Mouse (Mus musculus): ENCODE measurements around the gene Bmp6. TPM values are rescaled to one million over a fixed set of nuclear protein-coding genes. Genes with fewer than 3 reads are reported as not detected.

Gene Bmp6
- polyA plus RNA-seq, 1 experiment from 2014 or later, result 1.4 TPM

DNA sequence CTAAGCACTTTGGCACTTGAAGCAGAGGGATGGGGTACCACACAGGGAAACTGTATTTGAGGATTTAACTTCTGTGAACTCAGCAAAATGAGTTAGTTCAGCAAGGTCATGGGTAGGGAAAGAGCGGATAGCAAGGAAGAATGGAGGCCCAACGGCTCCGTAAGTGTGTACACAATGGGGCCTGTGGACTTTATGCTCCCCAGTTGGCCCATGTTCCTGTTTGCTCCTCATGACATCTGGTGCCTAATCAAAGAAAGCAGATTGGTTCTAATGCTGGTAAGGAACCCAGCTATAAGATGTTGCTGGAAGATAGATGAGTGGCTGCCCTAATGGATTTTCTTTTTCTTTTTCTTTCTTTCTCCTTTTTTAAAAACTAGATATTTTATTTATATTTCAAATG lies 180.4 kb downstream of the Bmp6 start:
- Histone ChIP-seq H3K36me3 (ENCODE audit: control insufficient read depth, insufficient read depth) (no peaks in the 10 kb centered on the region; the same call in 1 of the 2 replicates), H3K27me3 (replicated peaks; ENCODE audit: control insufficient read depth, insufficient read depth, low read length) (no peaks in the 10 kb centered on the region), H3K27ac (ENCODE audit: low read length) (no peak overlapping the region), H3K4me3 (replicated peaks; ENCODE audit: low read length) (no peak overlapping the region), H3K4me1 (replicated peaks; ENCODE audit: control insufficient read depth, insufficient read depth, low read length) (peaks cover 15% of the 10 kb centered on the region), H3K4me2 (ENCODE audit: low read length) (no peak overlapping the region), H3K9me3 (ENCODE audit: control insufficient read depth, low read length) (no peaks in the 10 kb centered on the region), H3K9ac (replicated peaks; ENCODE audit: low read depth, low read length) (no peak overlapping the region)
- 76% methylated on average over 3 of the region's 3 CpGs for WGBS
- no peak for ATAC-seq

DNA sequence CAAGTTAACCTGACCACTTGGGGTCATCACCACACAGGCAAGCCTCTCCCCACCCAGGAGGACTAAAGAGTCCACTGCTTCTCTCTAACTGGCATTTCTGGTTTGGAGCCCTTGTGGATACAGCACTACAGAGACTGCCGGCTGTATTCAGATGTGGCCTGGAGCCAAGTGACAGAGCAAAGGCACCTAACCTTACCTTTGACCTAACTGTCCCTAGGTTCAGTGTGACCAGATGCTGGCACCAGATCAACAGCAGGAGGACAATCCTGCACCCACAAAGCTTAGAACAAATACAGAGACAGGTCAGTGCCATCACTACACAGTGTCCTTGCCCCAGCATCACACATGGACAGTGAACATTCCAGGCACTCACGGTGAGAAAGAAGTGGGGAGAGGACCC lies 181.2 kb downstream of the Bmp6 start:
- peaks cover 15% of the 10 kb centered on the region for H3K4me1 ChIP-seq (replicated peaks; ENCODE audit: control insufficient read depth, insufficient read depth, low read length)

DNA sequence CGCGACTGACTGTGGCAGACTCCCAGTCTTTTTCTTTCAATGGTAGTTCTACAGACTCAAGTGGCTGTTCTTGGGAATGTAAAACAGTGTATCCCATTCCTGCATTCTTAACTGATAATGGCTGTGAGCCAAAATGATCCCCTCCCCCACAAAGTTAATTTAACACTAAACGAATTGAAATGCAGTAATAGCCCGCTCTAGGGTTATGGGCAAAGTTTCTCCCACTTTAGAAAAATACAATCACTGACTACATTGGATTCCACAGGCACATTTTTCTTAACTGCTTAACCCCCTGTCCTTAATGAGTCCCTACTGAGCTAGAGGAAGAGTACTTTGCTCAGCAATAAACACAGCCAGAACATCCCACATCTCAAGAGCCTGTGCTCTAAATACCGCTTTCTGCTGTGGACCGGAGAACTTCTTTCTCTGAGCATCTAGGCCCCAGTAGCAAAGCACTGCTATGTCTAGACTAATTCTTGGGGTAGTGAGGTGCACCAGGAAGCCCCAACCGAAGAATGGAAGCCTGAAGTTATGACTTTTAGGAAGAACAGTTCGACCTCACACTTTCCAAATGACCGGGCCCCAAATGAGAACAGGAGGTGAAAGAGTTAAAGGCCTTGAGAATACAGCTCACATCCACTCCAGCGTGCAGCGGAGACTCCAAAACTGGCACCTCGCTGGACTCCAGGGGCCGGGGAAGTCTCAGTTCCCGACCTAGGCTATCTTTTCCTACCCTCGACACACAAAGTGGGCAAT lies 182.3 kb downstream of the Bmp6 start:
- Histone ChIP-seq H3K27ac (ENCODE audit: low read length) (no peak overlapping the region), H3K27me3 (replicated peaks; ENCODE audit: control insufficient read depth, insufficient read depth, low read length) (no peaks in the 10 kb centered on the region), H3K4me3 (replicated peaks; ENCODE audit: low read length) (peak overlapping the region; percentile 77), H3K4me2 (ENCODE audit: low read length) (peak overlapping the region; percentile 68), H3K9me3 (ENCODE audit: control insufficient read depth, low read length) (no peaks in the 10 kb centered on the region), H3K9ac (replicated peaks; ENCODE audit: low read depth, low read length) (peak overlapping the region; percentile 87), H3K4me1 (replicated peaks; ENCODE audit: control insufficient read depth, insufficient read depth, low read length) (peaks cover 15% of the 10 kb centered on the region), H3K36me3 (ENCODE audit: control insufficient read depth, insufficient read depth) (no peaks in the 10 kb centered on the region; the same call in 1 of the 2 replicates)
- WGBS, result 4% methylated on average over 15 of the region's 15 CpGs
- peak; percentile 15 for ATAC-seq

More for the DNA sequence above, 181.2 kb downstream of the Bmp6 start:
- no peak overlapping the region for H3K27ac ChIP-seq (ENCODE audit: low read length)
- H3K9ac ChIP-seq (replicated peaks; ENCODE audit: low read depth, low read length), result no peak overlapping the region
- H3K9me3 ChIP-seq (ENCODE audit: control insufficient read depth, low read length), result no peaks in the 10 kb centered on the region
- ATAC-seq, result no peak
- no peak overlapping the region for H3K4me3 ChIP-seq (replicated peaks; ENCODE audit: low read length)
- WGBS, result 73% methylated on average over 2 of the region's 2 CpGs
- H3K4me2 ChIP-seq (ENCODE audit: low read length), result no peak overlapping the region
- no peaks in the 10 kb centered on the region for H3K27me3 ChIP-seq (replicated peaks; ENCODE audit: control insufficient read depth, insufficient read depth, low read length)
- H3K36me3 ChIP-seq (ENCODE audit: control insufficient read depth, insufficient read depth), result no peaks in the 10 kb centered on the region; the same call in 1 of the 2 replicates

DNA sequence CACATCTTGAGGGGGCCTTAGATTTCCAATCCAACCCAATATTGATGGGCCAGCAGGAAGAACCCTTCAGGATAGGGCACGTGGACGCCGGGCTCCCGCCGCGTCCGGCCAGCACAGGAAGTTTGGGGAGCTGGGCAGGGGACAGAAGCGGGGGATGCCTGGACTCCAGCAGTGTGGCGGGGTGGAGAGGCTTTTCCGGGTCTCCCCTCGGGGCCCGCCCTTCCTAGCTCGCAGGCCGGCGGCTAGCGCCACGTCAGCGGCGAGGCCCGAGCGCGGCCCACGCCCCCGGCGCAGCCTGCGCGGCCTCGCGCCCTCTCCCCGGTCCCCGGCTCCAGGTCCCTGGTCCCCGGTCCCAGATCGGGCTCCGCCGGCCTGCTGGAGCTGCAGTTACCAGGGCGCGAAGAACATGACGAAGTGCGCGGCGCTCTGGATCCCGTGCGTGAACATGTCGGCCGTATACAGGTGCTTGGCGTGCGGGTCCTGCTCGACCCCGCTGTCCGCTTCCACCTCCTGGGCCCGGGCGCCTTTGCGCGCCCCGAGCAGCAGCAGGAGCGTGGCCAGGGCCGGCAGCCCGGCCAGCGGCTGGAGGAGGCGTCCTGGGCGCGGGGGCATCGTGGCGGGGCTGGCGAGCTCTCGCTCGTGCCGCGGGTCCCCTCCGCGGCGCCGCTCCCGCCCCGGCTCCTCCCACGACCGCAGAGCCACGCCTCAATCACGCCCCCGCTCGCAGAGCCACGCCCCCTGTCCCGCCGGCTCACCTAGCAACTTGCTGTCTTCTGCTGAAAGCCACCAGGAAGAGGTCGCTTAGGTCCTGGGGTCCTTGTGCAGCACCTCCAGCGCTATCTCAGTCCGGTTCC lies 183.1 kb downstream of the Bmp6 start:
- peak; percentile 94 for ATAC-seq
- peak overlapping the region; percentile 68 for H3K4me2 ChIP-seq (ENCODE audit: low read length)
- no peaks in the 10 kb centered on the region; the same call in 1 of the 2 replicates for H3K36me3 ChIP-seq (ENCODE audit: control insufficient read depth, insufficient read depth)
- no peaks in the 10 kb centered on the region for H3K27me3 ChIP-seq (replicated peaks; ENCODE audit: control insufficient read depth, insufficient read depth, low read length)
- peaks cover 15% of the 10 kb centered on the region for H3K4me1 ChIP-seq (replicated peaks; ENCODE audit: control insufficient read depth, insufficient read depth, low read length)
- H3K9ac ChIP-seq (replicated peaks; ENCODE audit: low read depth, low read length), result peak overlapping the region; percentile 87
- H3K27ac ChIP-seq (ENCODE audit: low read length), result peak overlapping the region; percentile 67
- under 1% methylated on average over 78 of the region's 87 CpGs for WGBS
- H3K9me3 ChIP-seq (ENCODE audit: control insufficient read depth, low read length), result no peaks in the 10 kb centered on the region
- H3K4me3 ChIP-seq (replicated peaks; ENCODE audit: low read length), result peak overlapping the region; percentile 77

DNA sequence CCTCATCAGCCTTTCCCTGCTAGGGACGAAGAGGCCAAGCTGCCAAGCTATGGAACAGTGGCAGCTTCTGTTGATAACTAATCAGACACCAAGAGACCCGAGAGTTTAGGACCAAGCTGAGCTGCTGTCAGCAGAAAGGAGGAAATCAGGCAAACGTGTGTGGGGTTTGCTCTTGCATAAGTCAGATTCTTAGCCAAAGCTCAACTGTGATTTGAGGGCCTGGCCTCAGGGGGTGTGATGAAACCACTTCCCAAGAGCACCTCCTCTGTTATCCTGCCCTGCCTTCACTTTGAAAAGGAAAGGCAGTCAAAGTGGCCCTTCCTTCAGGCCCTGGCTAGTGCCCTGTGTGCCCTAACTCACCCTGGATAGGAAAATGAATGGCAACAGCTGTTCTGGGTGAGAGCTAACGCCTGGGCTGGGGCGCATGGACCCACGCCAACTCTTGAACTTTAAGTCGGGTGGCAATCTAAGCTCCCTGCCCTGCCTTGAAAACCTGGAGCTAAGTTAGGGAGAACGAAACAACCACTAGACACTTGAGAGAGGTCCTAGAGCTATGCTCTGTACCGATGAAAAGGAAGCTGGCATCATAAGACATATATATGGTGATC lies 183.9 kb downstream of the Bmp6 start, which contains the start of gene Txndc5:
TSS of gene Txndc5 (minus strand) at position 138 of the 608 bp plus-strand sequence.
- Histone ChIP-seq H3K4me1 (replicated peaks; ENCODE audit: control insufficient read depth, insufficient read depth, low read length) (peaks cover 15% of the 10 kb centered on the region), H3K36me3 (ENCODE audit: control insufficient read depth, insufficient read depth) (no peaks in the 10 kb centered on the region), H3K9me3 (ENCODE audit: control insufficient read depth, low read length) (no peaks in the 10 kb centered on the region), H3K27ac (ENCODE audit: low read length) (peak within 1 kb of the TSS; percentile 67), H3K4me2 (ENCODE audit: low read length) (peak within 1 kb of the TSS; percentile 68), H3K4me3 (replicated peaks; ENCODE audit: low read length) (peak within 1 kb of the TSS; percentile 77), H3K27me3 (replicated peaks; ENCODE audit: control insufficient read depth, insufficient read depth, low read length) (no peaks in the 10 kb centered on the region), H3K9ac (replicated peaks; ENCODE audit: low read depth, low read length) (peak within 1 kb of the TSS; percentile 87)
- WGBS, result 53% methylated on average over 9 of the region's 9 CpGs
- ATAC-seq, result peak; percentile 3

DNA sequence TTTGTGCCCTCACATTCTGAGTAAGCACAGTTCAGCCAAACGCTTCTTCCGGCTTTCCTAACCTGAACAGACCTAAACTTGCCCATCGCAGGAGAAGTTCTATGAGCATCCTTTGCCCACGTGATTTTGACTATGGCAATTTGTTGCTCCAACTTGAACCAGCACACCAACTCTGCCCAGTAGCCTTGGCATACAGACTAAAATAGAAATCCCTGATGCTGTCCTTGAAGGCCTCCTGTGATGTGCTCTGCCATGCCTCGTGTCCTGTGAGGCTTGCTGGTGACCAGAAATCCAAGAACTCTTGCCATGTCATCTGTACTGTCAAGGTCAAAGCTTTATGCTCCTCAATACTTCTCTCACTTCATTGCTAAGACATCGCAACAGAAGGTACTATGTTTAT lies 184.7 kb downstream of the Bmp6 start:
- Histone ChIP-seq H3K27me3 (replicated peaks; ENCODE audit: control insufficient read depth, insufficient read depth, low read length) (no peaks in the 10 kb centered on the region), H3K9me3 (ENCODE audit: control insufficient read depth, low read length) (no peaks in the 10 kb centered on the region), H3K9ac (replicated peaks; ENCODE audit: low read depth, low read length) (no peak overlapping the region), H3K36me3 (ENCODE audit: control insufficient read depth, insufficient read depth) (no peaks in the 10 kb centered on the region), H3K4me1 (replicated peaks; ENCODE audit: control insufficient read depth, insufficient read depth, low read length) (peaks cover 15% of the 10 kb centered on the region), H3K4me2 (ENCODE audit: low read length) (no peak overlapping the region), H3K4me3 (replicated peaks; ENCODE audit: low read length) (no peak overlapping the region), H3K27ac (ENCODE audit: low read length) (no peak overlapping the region)
- no peak for ATAC-seq
- WGBS, result 96% methylated on average over 6 of the region's 6 CpGs

DNA sequence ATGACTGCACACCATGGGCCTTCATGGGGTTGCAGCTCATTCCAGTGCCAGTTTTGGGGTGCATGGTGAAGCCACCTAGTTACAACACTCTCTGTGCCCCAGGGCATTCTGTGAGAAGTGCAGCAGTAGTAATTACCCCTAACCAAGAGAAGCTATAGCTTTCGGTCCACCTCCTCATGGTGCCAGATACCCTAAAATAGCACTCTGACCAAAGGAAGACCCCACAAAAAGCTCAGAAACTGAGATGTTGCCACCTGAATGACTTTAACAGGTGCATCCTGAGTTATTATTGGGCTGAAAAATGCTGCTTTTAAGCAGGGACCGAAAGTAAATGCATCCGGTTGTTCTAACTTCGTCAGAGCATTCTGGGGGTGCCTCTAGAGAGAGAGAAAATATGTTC lies 186.6 kb downstream of the Bmp6 start:
- 97% methylated on average over 4 of the region's 4 CpGs for WGBS
- H3K27me3 ChIP-seq (replicated peaks; ENCODE audit: control insufficient read depth, insufficient read depth, low read length), result no peaks in the 10 kb centered on the region
- ATAC-seq, result no peak
- peaks cover 14% of the 10 kb centered on the region for H3K4me1 ChIP-seq (replicated peaks; ENCODE audit: control insufficient read depth, insufficient read depth, low read length)
- no peak overlapping the region for H3K4me3 ChIP-seq (replicated peaks; ENCODE audit: low read length)
- H3K36me3 ChIP-seq (ENCODE audit: control insufficient read depth, insufficient read depth), result no peaks in the 10 kb centered on the region
- H3K27ac ChIP-seq (ENCODE audit: low read length), result no peak overlapping the region
- no peak overlapping the region for H3K9ac ChIP-seq (replicated peaks; ENCODE audit: low read depth, low read length)
- H3K9me3 ChIP-seq (ENCODE audit: control insufficient read depth, low read length), result no peaks in the 10 kb centered on the region
- no peak overlapping the region for H3K4me2 ChIP-seq (ENCODE audit: low read length)

DNA sequence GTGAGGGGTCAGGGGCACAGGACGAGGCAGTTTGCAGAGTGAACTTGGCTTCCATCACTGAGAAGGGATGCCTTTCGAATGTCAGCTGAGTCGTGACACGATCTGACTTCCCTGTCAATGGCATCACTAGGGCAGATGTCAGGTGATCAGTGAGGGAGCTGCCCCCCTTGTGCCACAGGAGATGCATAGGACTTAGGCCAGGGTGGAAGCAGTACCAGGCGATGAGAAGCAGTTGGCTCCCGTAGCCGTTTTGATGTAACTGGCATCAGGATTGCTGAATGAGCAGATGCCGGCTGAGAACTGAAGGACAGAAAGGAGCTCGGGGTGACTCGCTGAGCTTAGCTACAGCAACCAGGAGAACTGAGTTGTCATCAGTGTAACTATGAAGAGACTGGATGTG lies 188.6 kb downstream of the Bmp6 start:
- 89% methylated on average over 10 of the region's 10 CpGs for WGBS
- Histone ChIP-seq H3K4me2 (ENCODE audit: low read length) (no peak overlapping the region), H3K27ac (ENCODE audit: low read length) (no peak overlapping the region), H3K4me1 (replicated peaks; ENCODE audit: control insufficient read depth, insufficient read depth, low read length) (peaks cover 2% of the 10 kb centered on the region), H3K4me3 (replicated peaks; ENCODE audit: low read length) (no peak overlapping the region), H3K9me3 (ENCODE audit: control insufficient read depth, low read length) (no peaks in the 10 kb centered on the region), H3K27me3 (replicated peaks; ENCODE audit: control insufficient read depth, insufficient read depth, low read length) (no peaks in the 10 kb centered on the region), H3K9ac (replicated peaks; ENCODE audit: low read depth, low read length) (no peak overlapping the region), H3K36me3 (ENCODE audit: control insufficient read depth, insufficient read depth) (no peaks in the 10 kb centered on the region)
- ATAC-seq, result no peak

DNA sequence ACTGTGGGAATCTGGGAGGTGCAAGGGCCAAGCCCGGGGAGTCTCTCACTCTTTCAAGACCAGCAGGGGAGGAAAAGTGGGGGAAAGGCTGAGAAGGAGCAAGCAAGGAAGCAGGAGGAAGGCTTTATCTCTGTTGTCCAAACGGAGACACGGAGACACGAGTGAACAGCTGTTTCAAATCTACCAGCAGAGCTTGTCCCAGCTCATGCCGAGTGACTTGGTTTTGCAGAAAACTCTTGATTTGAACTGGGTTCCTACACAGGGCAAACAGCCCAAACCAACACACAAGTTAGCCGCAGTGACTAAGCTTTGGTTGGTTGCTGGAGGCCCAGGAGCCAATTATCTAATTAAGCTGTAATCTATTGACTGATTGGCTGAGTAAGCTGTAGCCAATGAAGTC lies 189.1 kb downstream of the Bmp6 start:
- Histone ChIP-seq H3K4me1 (replicated peaks; ENCODE audit: control insufficient read depth, insufficient read depth, low read length) (no peaks in the 10 kb centered on the region), H3K27ac (ENCODE audit: low read length) (no peak overlapping the region), H3K9ac (replicated peaks; ENCODE audit: low read depth, low read length) (no peak overlapping the region), H3K27me3 (replicated peaks; ENCODE audit: control insufficient read depth, insufficient read depth, low read length) (no peaks in the 10 kb centered on the region), H3K4me3 (replicated peaks; ENCODE audit: low read length) (no peak overlapping the region), H3K9me3 (ENCODE audit: control insufficient read depth, low read length) (no peaks in the 10 kb centered on the region), H3K4me2 (ENCODE audit: low read length) (no peak overlapping the region), H3K36me3 (ENCODE audit: control insufficient read depth, insufficient read depth) (no peaks in the 10 kb centered on the region)
- ATAC-seq, result no peak
- 62% methylated on average over 6 of the region's 6 CpGs for WGBS

Data from forebrain, embryonic 16.5 days (tissue).